Mouse (Mus musculus): Measurements from ENCODE around the gene Rorc. TPM values are rescaled to one million over a fixed set of nuclear protein-coding genes. Genes with fewer than 3 reads are reported as not detected.

The Rorc gene
- polyA plus RNA-seq (2015; fragmentation: Nextera tagmentation; extraction: Ambion mirVana), result 6.1 and 6.8 TPM in 2 replicates

- H3K27ac ChIP-seq, result peak within 1 kb of the TSS; percentile 88
- ATAC-seq (ENCODE audit: borderline replicate concordance, extremely low read depth, low FRiP score, low TSS enrichment), result peak; percentile 19; the same call in 1 of the 2 replicates
- peak within 1 kb of the TSS; percentile 32 for H3K4me3 ChIP-seq
- H3K27me3 ChIP-seq, result no peaks in the 10 kb centered on the region; the same call in 1 of the 2 replicates
- 8% methylated on average over 5 of the region's 5 CpGs for WGBS
- peak within 1 kb of the TSS; percentile 53 for H3K4me2 ChIP-seq
- 0 out of 2 replicates have a peak within 1 kb of the TSS, but pooled peaks have one; percentile 13 for H3K9ac ChIP-seq
- H3K36me3 ChIP-seq, result no peaks in the 10 kb centered on the region
- H3K9me3 ChIP-seq, result no peaks in the 10 kb centered on the region
- H3K4me1 ChIP-seq, result peaks cover 28% of the 10 kb centered on the region
Measured at GRCm38 (mm10) chr3:94372641-94373040, at the start of gene Rorc. Rorc (plus strand) TSS chr3:94372794.

DNA sequence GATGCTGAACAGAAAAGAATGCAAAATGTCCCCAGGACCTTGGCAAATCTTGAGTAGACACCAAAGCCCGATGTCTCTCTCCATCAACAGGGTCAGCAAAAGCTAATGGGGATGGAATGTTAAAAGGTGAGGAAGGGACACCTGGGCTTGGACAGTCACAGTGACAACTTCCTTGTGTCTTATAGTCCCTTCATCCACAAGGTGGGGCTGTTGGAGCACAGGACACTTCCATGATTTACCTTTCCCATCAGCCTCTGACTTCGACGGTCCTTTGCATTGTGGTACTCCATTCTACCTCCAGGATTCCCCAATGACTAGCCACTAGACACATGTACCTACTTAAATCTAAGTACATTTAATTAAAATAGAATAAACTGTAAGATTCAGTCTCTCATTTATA, 43.9 kb upstream of the Rorc start:
- no peak overlapping the region for H3K27ac ChIP-seq
- ATAC-seq (ENCODE audit: borderline replicate concordance, extremely low read depth, low FRiP score, low TSS enrichment), result no peak
- H3K9me3 ChIP-seq, result no peaks in the 10 kb centered on the region
- H3K4me3 ChIP-seq, result no peak overlapping the region
- no peak overlapping the region for H3K9ac ChIP-seq
- no peaks in the 10 kb centered on the region for H3K4me1 ChIP-seq
- WGBS, result 48% methylated on average over 3 of the region's 3 CpGs
- no peak overlapping the region for H3K4me2 ChIP-seq
- no peaks in the 10 kb centered on the region for H3K27me3 ChIP-seq
- H3K36me3 ChIP-seq, result 0 out of 2 replicates have a peak, but pooled peaks cover 6% of the 10 kb centered on the region

- 92% methylated on average over 4 of the region's 4 CpGs for WGBS
Measured at GRCm38 (mm10) chr3:94334442-94334841, 38.2 kb upstream of the Rorc start.

DNA sequence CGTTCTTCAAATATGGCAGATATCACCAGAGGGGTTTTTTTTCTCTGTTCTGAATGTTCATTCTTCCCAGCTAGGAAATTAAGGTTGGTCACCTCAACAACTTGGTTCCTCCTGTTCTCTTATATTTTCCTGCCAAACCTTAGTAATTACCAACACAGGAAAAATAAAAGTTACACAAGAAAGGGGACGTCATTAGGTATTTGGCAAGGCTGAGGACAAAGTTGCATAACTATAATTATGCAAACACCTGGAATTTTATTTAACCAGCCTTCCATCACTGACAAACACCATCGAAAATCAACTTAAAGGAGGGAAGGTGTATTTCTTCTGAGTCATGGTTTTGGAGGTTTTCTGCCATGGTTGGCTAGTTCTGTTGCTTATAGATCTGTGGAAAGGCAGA, 34.1 kb upstream of the Rorc start:
- H3K36me3 ChIP-seq, result no peaks in the 10 kb centered on the region
- H3K4me2 ChIP-seq, result no peak overlapping the region
- 0 out of 2 replicates have a peak, but pooled peaks cover 5% of the 10 kb centered on the region for H3K4me1 ChIP-seq
- no peaks in the 10 kb centered on the region for H3K9me3 ChIP-seq
- WGBS, result 77% methylated on average over 3 of the region's 3 CpGs
- H3K9ac ChIP-seq, result no peak overlapping the region
- no peaks in the 10 kb centered on the region for H3K27me3 ChIP-seq
- no peak overlapping the region for H3K4me3 ChIP-seq
- ATAC-seq (ENCODE audit: borderline replicate concordance, extremely low read depth, low FRiP score, low TSS enrichment), result no peak
- no peak overlapping the region for H3K27ac ChIP-seq

More at GRCm38 (mm10) chr3:94334442-94334841, 38.2 kb upstream of the Rorc start:
- Histone ChIP-seq H3K4me1 (no peaks in the 10 kb centered on the region), H3K4me2 (no peak overlapping the region), H3K4me3 (no peak overlapping the region), H3K27ac (no peak overlapping the region), H3K36me3 (0 out of 2 replicates have a peak, but pooled peaks cover 6% of the 10 kb centered on the region), H3K27me3 (no peaks in the 10 kb centered on the region), H3K9ac (no peak overlapping the region), H3K9me3 (no peaks in the 10 kb centered on the region)
- ATAC-seq (ENCODE audit: borderline replicate concordance, extremely low read depth, low FRiP score, low TSS enrichment), result no peak

GRCm38 (mm10) chr3:94341959-94342422, 30.6 kb upstream of the Rorc start, which contains the start of gene Them5:
Them5 (plus strand) TSS chr3:94342099.
- H3K9me3 ChIP-seq, result no peaks in the 10 kb centered on the region

DNA sequence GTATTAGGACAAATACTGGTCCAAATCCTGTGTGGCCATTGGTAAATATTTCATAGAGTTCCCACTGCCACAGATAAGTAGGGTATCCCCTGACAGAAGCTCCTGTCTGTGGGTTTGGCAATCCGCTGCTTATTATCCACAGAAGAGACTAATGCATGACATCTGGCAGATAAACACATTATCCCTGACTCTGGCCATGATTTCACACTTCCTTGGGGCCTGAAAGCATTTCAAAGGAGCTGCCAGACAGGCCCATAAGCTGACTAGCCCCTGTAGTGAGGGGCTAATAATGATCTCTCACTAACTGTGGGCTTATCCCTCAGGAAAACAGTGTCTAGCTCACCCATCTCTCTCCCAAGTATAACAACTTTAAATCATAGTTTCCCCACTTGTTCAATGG, 30.0 kb upstream of the Rorc start:
- Histone ChIP-seq H3K36me3 (no peaks in the 10 kb centered on the region), H3K9me3 (no peaks in the 10 kb centered on the region), H3K9ac (no peak overlapping the region), H3K4me3 (no peak overlapping the region), H3K27ac (no peak overlapping the region), H3K27me3 (no peaks in the 10 kb centered on the region), H3K4me1 (0 out of 2 replicates have a peak, but pooled peaks cover 5% of the 10 kb centered on the region), H3K4me2 (no peak overlapping the region)
- WGBS, result 52% methylated on average over 1 of the region's 1 CpGs
- no peak for ATAC-seq (ENCODE audit: borderline replicate concordance, extremely low read depth, low FRiP score, low TSS enrichment)

More at GRCm38 (mm10) chr3:94341959-94342422, 30.6 kb upstream of the Rorc start, which contains the start of gene Them5:
- Histone ChIP-seq H3K4me2 (no peak within 1 kb of the TSS), H3K9ac (no peak within 1 kb of the TSS), H3K27me3 (no peaks in the 10 kb centered on the region), H3K27ac (0 out of 2 replicates have a peak within 1 kb of the TSS, but pooled peaks have one; percentile 33), H3K4me1 (0 out of 2 replicates have a peak, but pooled peaks cover 5% of the 10 kb centered on the region), H3K36me3 (no peaks in the 10 kb centered on the region), H3K4me3 (no peak within 1 kb of the TSS)
- peak; percentile 59 for ATAC-seq (ENCODE audit: borderline replicate concordance, extremely low read depth, low FRiP score, low TSS enrichment)
- WGBS, result 28% methylated on average over 3 of the region's 3 CpGs

- H3K9me3 ChIP-seq, result no peaks in the 10 kb centered on the region
- H3K4me1 ChIP-seq, result 0 out of 2 replicates have a peak, but pooled peaks cover 5% of the 10 kb centered on the region
- no peaks in the 10 kb centered on the region for H3K27me3 ChIP-seq
- H3K4me3 ChIP-seq, result no peak overlapping the region
- no peak overlapping the region for H3K4me2 ChIP-seq
- H3K36me3 ChIP-seq, result no peaks in the 10 kb centered on the region
- ATAC-seq (ENCODE audit: borderline replicate concordance, extremely low read depth, low FRiP score, low TSS enrichment), result no peak
- 77% methylated on average over 2 of the region's 2 CpGs for WGBS
- no peak overlapping the region for H3K27ac ChIP-seq
- no peak overlapping the region for H3K9ac ChIP-seq
Measured at GRCm38 (mm10) chr3:94344182-94344581, 28.4 kb upstream of the Rorc start.

DNA sequence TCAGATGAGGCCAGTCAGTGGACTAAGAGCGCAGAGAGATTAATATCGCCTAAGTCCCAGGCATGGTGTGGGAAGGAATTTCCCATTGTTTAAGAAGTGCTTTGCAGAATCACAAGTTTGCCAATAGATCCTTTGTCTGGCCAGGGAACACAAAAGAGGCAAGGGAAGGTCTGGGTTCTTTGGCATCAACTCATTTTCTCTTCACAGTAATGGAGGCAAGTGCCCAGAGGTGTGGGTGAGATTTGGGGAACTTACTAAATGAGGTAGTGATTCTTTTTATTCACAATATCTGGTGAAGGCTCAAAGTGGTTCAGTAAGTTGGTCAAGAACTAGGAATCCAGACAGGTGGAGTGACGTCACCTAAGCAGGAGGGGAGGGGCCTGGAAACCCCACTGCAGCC, 27.7 kb upstream of the Rorc start:
- Histone ChIP-seq H3K9ac (no peak overlapping the region), H3K27ac (no peak overlapping the region), H3K4me1 (0 out of 2 replicates have a peak, but pooled peaks cover 5% of the 10 kb centered on the region), H3K27me3 (no peaks in the 10 kb centered on the region), H3K36me3 (no peaks in the 10 kb centered on the region), H3K4me3 (no peak overlapping the region), H3K4me2 (no peak overlapping the region), H3K9me3 (no peaks in the 10 kb centered on the region)
- WGBS, result 57% methylated on average over 3 of the region's 3 CpGs
- ATAC-seq (ENCODE audit: borderline replicate concordance, extremely low read depth, low FRiP score, low TSS enrichment), result no peak

DNA sequence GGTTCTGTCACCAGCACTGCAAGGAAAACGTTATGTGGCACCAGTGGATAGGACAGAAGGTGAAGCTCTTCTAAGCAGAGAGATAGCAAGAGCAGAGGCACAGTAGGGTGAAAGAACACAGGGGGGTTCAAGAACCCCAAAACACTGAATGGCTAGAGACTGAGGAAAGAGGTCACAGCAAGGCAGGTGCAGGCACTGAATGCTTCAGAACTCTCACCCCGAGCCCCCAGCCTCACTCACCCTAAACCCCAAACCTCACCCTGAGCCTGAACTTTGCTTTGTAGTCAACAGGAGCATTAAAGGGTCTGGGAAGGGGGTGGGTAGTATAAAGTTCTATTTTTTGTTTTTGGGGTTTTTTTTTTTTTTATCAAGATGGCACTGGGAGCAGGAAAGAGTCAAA, 24.4 kb upstream of the Rorc start:
- no peaks in the 10 kb centered on the region for H3K27me3 ChIP-seq
- H3K36me3 ChIP-seq, result no peaks in the 10 kb centered on the region
- no peaks in the 10 kb centered on the region for H3K4me1 ChIP-seq
- no peak overlapping the region for H3K27ac ChIP-seq
- no peak overlapping the region for H3K4me3 ChIP-seq
- no peak for ATAC-seq (ENCODE audit: borderline replicate concordance, extremely low read depth, low FRiP score, low TSS enrichment)
- H3K9ac ChIP-seq, result no peak overlapping the region
- no peak overlapping the region for H3K4me2 ChIP-seq
- 73% methylated on average over 2 of the region's 2 CpGs for WGBS
- H3K9me3 ChIP-seq, result no peaks in the 10 kb centered on the region

DNA sequence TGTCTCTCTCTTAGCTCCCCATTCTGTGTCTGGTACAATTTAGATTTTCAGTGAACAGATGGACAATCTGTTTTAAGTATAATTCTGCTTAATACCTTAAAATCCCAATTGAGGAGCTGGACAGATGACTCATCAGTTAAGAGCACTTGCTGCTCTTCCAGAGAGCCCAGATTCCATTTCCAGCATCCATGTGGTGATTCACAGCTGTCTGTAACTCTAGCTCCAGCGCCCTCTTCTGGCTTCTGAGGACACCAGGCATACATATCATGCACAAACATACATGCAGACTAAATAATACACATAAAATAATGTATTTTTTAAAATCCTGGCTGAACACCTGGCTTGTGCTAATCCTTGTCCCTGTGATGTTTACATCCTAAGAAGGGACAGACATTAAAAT, 11.8 kb upstream of the Rorc start:
- H3K9me3 ChIP-seq, result no peaks in the 10 kb centered on the region
- H3K27me3 ChIP-seq, result peaks cover 38% of the 10 kb centered on the region
- no peaks in the 10 kb centered on the region for H3K36me3 ChIP-seq
- no peak overlapping the region for H3K27ac ChIP-seq
- no peak overlapping the region for H3K9ac ChIP-seq
- 10% methylated on average over 1 of the region's 1 CpGs for WGBS
- no peak overlapping the region for H3K4me2 ChIP-seq
- no peak overlapping the region for H3K4me3 ChIP-seq
- H3K4me1 ChIP-seq, result peaks cover 5% of the 10 kb centered on the region; the same call in 1 of the 2 replicates
- no peak for ATAC-seq (ENCODE audit: borderline replicate concordance, extremely low read depth, low FRiP score, low TSS enrichment)

- H3K27me3 ChIP-seq, result peaks cover 38% of the 10 kb centered on the region
- no peak within 1 kb of the TSS for H3K27ac ChIP-seq
- peak within 1 kb of the TSS; percentile 52; the same call in 1 of the 2 replicates for H3K9ac ChIP-seq
- peaks cover 5% of the 10 kb centered on the region; the same call in 1 of the 2 replicates for H3K4me1 ChIP-seq
- H3K9me3 ChIP-seq, result no peaks in the 10 kb centered on the region
- H3K4me2 ChIP-seq, result peak within 1 kb of the TSS; percentile 92
- ATAC-seq (ENCODE audit: borderline replicate concordance, extremely low read depth, low FRiP score, low TSS enrichment), result no peak
- H3K4me3 ChIP-seq, result peak within 1 kb of the TSS; percentile 51
- H3K36me3 ChIP-seq, result no peaks in the 10 kb centered on the region
- 49% methylated on average over 7 of the region's 7 CpGs for WGBS
Measured at GRCm38 (mm10) chr3:94362138-94362537, 10.5 kb upstream of the Rorc start, which contains the start of gene C2cd4d. C2cd4d (plus strand) TSS chr3:94362438.

Measured in lung, embryonic 15.5 days (tissue).